Mouse (Mus musculus) ovary, adult 18-20 months (tissue): ENCODE data around the gene Srpr.

Experiments used
- DNase-seq: peaks from one replicate; pipeline ENCODE4 v3.0.0; 2022; ENCODE audit warnings: low spot score, mixed read lengths

Gene Srpr

GRCm38 (mm10) chr9:35199772-35200471, at the start of gene Srpr, which contains the start of gene Tirap:
TSS of gene Srpr (plus strand) at chr9:35200175.
TSS of gene Tirap (minus strand) at chr9:35200291.
- peak; percentile 82 for DNase-seq

- no peak for DNase-seq
These were observed 47.1 kb upstream of the Srpr start for GRCm38 (mm10) chr9:35152923-35153322.

- DNase-seq, result no peak
These were observed 43.8 kb upstream of the Srpr start for GRCm38 (mm10) chr9:35156002-35156710.

DNA sequence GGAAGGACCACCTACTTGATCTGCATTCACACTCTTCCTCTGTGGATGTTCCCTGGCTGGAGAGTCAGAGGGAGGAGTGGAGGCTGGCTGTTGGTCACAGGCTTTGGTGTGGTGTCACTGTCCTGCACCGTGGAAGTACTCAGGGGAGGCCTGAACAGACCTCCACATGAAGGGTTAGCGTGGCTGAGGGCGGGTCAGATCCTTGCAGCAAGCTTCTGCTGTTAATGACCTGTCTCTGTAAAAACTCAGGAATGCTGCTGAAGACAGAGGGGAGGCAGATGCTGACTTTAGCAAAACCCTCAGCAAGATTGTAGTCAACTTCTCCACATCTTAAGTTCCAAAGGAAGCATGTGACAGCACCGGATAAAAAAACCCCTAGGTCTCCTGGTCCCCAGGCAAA, 43.1 kb upstream of the Srpr start:
- DNase-seq, result no peak

- DNase-seq, result no peak
These were observed 41.5 kb upstream of the Srpr start for GRCm38 (mm10) chr9:35158477-35158876.

DNA sequence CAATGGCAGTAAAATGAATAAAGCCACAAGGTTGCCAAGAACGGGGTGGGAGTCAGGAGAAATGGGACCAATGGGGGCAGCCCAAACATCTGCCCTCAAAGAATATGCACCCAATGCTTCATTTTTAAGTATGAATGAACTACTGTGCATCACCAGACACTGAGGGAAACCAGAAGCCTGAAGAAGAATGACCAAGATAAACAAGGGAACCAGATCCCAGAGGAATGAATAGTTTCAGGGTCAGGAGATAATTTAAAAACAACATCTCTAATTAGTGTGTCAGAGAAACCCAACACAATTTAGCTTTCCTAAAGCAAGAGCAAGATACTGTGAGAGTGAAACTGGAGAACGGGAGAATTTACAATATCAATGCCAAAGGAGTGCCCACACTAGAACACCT, 39.3 kb upstream of the Srpr start:
- DNase-seq, result no peak

GRCm38 (mm10) chr9:35161721-35162120, 38.3 kb upstream of the Srpr start:
- no peak for DNase-seq

DNA sequence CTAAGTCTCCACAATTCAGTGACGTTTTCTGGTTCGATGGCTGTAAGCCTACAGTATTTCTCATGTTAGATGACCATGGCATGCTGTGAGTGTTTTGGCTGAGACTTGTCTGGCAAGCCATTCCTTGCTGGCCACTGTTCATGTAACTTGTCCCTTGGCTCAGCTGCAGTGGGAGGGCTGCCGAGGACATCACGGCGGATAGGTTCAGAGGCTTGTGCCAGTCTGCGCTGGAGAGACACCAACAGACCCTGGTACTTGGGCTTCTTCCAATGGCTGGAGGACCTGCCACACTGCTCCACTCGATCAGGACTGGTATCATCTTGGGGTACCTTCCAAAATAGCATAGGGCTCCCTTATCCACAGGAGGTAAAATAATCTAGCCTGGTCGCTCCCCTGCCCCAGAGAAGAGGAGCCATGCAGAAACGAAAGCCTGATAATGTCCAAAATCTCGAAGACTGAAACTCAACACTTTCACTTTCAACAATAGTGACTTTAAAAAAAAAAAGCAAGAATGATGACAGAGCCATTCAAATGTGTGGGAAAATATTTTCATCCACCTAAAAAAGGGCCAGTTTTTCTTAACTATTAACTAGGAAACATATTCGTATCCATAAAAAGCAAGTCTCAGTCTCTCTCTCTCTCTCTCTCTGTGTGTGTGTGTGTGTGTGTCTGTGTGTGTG, 36.8 kb upstream of the Srpr start:
- peak; percentile 44 for DNase-seq

DNA sequence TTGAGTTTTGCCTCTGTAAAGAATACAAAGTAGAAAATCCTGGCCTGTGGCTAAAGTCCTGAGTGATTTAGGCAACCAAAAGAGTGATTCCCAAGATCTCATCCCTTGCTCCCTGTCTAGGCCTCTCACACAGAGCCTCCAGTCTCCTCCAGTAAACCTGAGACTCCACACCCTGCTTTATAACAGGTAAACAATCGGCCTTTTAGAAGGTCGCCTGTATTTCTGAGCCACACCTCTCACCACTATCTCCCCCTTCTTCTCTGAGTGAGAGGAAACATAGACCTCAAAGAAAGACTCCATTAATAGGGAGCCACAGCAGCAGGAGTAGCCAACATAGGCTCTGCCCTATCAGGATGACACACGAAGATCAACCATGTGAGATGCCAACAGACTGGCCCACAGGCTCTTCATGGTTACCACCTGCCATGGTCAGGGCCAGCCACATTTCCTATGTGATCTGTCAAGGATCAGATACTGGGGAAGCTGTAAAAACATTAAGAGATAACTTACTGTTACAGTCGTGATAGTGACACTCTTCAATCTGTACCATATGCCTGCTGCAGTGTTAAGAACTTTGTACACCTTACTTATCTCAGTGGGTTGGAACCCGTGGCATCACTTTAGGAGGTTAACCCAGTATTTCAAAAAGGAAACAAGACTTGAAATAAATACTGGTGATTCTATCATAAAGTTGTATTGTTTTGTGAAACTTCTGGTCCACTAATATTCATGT, 35.7 kb upstream of the Srpr start:
- no peak for DNase-seq

GRCm38 (mm10) chr9:35166144-35166797, 33.7 kb upstream of the Srpr start:
- no peak for DNase-seq

- DNase-seq, result no peak
These were observed 33.0 kb upstream of the Srpr start for GRCm38 (mm10) chr9:35166798-35167635.

DNA sequence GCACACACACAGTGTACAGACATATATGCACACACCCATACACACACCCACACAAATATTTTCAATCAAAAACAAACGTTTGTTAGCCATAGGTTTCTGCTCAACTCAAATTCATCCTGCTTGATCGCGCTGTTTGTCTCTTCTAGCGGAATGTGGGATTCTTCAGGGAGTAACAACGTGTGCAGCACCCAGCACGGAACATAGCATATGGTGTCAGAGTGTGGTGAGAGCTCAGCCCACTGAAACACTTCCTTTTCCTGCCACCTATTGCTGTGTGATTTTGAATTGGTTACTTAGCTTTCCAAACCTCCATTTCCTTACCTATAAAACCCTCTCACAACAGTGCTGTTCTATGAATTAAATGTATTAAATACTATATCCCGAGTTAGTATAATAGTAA, 29.9 kb upstream of the Srpr start:
- DNase-seq, result no peak

DNA sequence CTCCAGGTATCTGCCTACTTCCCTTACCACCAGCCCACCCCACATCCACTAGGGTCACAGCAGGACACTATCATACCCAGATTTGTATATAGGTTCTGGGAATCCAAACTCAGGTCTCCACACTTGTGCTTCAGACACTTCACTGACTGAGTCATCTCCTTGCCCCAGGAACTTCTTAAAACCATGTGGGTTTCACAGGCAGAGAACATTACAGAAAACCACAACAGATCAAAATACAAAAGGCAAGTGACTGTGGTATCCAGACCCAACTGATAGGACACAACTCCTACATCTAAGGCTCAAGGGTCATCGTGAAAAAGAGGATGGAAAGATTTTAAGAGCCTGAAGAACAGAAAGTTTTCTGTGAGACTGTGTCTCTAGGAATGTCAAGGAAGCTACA, 26.6 kb upstream of the Srpr start:
- DNase-seq, result no peak

DNA sequence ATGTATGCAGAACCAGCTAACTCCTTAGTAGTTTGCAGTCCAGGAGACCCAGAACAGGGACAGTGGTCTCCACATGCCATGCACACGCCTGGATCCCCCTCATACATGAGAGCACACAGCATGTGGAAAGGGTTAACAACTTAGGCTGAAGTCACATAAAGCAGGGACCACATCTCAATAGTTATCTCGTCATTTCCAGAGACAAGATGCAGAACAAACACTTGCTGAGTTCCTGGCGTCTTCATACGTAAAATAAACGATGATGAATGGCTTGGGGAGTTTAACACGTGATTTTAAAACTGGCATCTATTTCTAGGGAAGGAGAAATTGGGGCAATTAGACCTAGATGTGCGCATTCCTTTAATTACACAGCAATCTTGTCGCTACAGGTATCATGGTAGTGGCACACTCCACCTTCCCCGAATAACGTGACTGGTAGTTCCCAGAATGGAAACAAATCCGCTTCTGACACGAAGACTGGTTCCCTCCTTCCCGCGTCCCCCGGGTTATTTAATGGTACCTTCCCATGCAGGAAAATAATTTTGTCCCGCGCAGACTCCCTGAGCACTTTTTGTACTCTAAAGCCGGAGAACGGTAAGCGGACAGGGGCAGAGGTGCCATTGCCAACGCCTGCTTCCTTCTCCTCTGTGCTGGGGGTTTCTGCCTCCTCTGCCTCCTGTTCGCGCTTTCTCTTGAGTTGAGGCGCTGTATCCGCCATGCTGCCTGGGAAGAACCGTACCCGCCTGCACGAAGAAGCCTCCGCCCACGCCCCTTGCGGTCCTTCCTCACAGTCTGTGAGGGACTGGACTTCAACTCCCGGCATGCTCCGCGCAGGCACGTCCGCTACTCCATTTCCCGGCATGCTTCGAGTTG, 24.5 kb upstream of the Srpr start, which contains the start of gene Dcps:
Gene Dcps, minus strand, starts transcription at position 811 of the 873 bp plus-strand sequence.
- peak; percentile 86 for DNase-seq

DNA sequence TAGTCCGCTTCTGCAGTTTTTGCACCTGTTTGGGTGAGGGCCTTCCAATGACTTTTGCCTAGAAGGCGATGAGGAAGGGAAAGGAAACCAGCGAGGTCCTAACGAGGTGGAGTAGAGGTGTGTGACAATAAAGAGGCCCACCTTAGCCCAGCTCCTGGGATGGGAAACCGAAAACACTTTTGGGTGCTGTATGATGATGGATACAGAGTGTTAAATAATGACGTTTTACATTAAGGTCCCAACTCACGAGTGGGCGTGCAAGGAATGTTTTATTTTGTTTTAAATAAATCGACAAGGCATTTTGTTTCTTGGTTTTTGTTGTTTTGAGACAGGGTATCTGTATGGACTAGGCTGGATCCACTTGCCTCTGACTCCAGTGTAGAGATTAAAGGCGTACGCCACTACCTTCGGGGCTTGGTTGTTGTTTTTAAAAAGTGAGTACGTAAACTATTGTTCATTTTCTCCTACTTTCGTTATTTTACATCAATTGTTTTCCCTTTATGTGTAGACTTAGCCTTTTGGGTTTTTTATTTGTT, 23.8 kb upstream of the Srpr start:
- DNase-seq, result no peak

DNA sequence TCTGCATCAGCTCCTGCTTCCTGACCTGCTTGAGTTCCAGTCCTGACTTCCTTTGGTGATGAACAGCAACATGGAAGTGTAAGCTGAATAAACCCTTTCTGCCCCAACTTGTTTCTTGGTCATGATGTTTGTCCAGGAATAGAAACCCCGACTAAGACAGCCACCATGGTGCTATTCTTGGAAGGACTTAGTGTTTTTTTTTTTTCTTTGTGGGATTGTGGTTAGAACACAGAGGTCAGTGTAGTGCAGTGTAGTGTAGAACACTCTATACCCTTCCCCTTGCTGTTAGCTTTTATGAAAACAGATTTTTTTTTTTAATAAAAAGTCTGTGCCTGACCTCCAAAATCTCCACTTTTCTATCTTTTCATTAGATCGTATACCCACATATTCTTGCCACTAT, 17.1 kb upstream of the Srpr start:
- no peak for DNase-seq

- DNase-seq, result no peak
These were observed 16.6 kb upstream of the Srpr start for GRCm38 (mm10) chr9:35183359-35183758.

DNA sequence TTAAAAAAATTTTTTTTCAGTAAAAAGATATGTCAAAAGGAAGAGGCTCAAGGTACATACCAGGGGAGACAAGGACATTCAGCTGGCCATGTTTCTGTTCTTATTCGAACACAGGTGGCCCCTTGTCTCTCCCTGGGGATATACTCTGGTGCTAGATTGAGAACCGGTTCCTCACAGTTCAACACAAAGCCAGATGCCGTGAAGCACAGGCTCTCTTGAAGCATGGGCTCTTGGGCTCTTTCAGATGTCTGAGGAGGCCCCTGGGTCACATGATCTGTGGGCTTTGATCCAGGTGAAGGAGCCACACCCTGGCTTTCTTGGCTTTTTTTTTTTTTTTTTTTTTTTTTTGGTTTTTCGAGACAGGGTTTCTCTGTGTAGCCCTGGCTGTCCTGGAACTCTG, 13.5 kb upstream of the Srpr start:
- no peak for DNase-seq

DNA sequence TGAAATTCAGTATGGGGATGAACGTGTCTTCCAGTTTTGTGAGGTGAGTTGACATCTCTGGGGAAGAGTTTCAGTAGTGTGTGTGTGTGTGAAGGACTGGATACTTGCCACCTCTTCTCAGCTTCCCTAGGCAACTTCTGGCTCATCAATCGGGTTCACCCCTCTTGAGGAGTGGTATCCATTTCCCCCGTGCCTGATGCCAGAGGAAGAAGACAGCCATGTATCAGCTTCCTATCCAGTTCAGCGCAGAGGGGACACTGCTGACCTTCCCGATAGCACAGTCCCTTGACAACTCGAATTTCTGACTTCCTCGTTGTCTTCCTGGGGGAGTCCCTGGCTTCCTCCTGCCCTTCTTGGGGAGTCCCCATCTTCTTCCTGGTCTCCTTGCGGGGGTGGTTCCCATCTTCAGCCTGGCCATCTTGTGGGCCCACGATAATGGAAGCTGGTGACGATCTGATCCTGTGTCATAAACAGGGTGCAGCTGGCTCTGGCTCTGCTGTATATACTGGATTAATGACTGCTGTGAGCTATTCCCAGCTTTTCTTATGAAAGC, 12.5 kb upstream of the Srpr start:
- DNase-seq, result no peak
